Comparison of ENCODE assay signal across 9 mouse cellular contexts in the genomic region with DNA sequence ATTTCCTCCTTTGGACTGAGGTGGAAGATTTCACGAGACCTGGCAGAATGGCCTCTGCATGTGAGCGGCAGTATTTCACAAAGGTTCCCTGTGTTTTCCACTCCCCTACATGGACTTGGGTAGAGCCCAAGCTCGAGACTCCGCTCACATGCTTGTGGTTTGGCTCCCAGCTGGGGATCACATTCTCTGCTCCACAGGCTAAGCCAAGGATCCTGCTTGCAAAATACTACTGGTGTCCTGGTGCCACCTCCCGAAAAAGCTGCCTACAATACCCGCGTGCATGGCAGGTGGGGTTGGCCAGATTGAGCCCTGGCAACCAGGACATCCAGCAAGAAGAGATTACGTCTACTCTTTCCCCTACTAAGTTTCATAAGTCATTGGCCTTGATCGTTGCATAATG. TPM values are rescaled to one million over a fixed set of nuclear protein-coding genes. Genes with fewer than 3 reads are reported as not detected.
DNase-seq lines count a peak whose midpoint lies in the region; ATAC-seq and TF ChIP-seq lines count a peak whose summit lies in the region.
"Had no signal": no experiment of that assay in that cellular context is flagged by ENCODE, and none has a peak within 500 bp of the region (broad histone marks: within the 10 kb centered on the region; RNA-seq: fewer than 3 reads in every experiment).

No protein-coding gene starts in this region.

- no peaks in the 10 kb centered on the region for H3K9me3 ChIP-seq in heart, embryonic 12.5 days (replicated peaks)
- H3K9me3 ChIP-seq in forebrain, embryonic 10.5 days, result no peaks in the 10 kb centered on the region
- H3K9me3 ChIP-seq in neural tube, embryonic 15.5 days (replicated peaks), result no peaks in the 10 kb centered on the region

- H3K4me1 ChIP-seq in heart, embryonic 12.5 days (replicated peaks), result peaks cover 45% of the 10 kb centered on the region
- 0 out of 2 replicates have a peak, but pooled peaks cover 5% of the 10 kb centered on the region for H3K4me1 ChIP-seq in forebrain, embryonic 10.5 days
- 0 out of 2 replicates have a peak, but pooled peaks cover 4% of the 10 kb centered on the region for H3K4me1 ChIP-seq in neural tube, embryonic 15.5 days

- no peak overlapping the region for H3K27ac ChIP-seq in heart, embryonic 12.5 days (ENCODE audit: poor library complexity, severe bottlenecking)
- H3K27ac ChIP-seq in gastrocnemius, adult 2 months, result peak overlapping the region; percentile 72
- H3K27ac ChIP-seq in layer of hippocampus, adult 2 months, result no peak overlapping the region
- no peak overlapping the region for H3K27ac ChIP-seq in forebrain, embryonic 10.5 days
- H3K27ac ChIP-seq in neural tube, embryonic 15.5 days (replicated peaks), result no peak overlapping the region
- H3K27ac ChIP-seq: liver, embryonic 14.5 days had no signal

- H3K36me3 ChIP-seq in heart, embryonic 12.5 days, result no peaks in the 10 kb centered on the region
- no peaks in the 10 kb centered on the region for H3K36me3 ChIP-seq in forebrain, embryonic 10.5 days (replicated peaks)
- no peaks in the 10 kb centered on the region for H3K36me3 ChIP-seq in neural tube, embryonic 15.5 days

- intact Hi-C loops in gastrocnemius, adult 2 months (cut with DNase I), result loop anchor here (10.0 kb wide), 3 partner anchors 299 to 551 kb away; no protein-coding TSS in a partner anchor

- WGBS in heart, embryonic 12.5 days, result 86% methylated on average over 9 of the region's 9 CpGs
- 94% methylated on average over 9 of the region's 9 CpGs for WGBS in forebrain, embryonic 10.5 days
- WGBS in neural tube, embryonic 15.5 days, result 88% methylated on average over 9 of the region's 9 CpGs

- no peak overlapping the region for H3K4me3 ChIP-seq in heart, embryonic 12.5 days
- no peak overlapping the region for H3K4me3 ChIP-seq in gastrocnemius, adult 2 months
- H3K4me3 ChIP-seq in layer of hippocampus, adult 2 months, result no peak overlapping the region
- H3K4me3 ChIP-seq in forebrain, embryonic 10.5 days, result no peak overlapping the region
- H3K4me3 ChIP-seq in neural tube, embryonic 15.5 days (replicated peaks), result no peak overlapping the region

- H3K27me3 ChIP-seq in heart, embryonic 12.5 days (replicated peaks), result no peaks in the 10 kb centered on the region
- no peaks in the 10 kb centered on the region for H3K27me3 ChIP-seq in forebrain, embryonic 10.5 days (ENCODE audit: poor library complexity, severe bottlenecking)
- H3K27me3 ChIP-seq in neural tube, embryonic 15.5 days (replicated peaks), result no peaks in the 10 kb centered on the region

- no peak overlapping the region for H3K9ac ChIP-seq in heart, embryonic 12.5 days
- no peak overlapping the region for H3K9ac ChIP-seq in neural tube, embryonic 15.5 days (replicated peaks)
- H3K9ac ChIP-seq: liver, embryonic 14.5 days had no signal

- no peak for ATAC-seq in heart, embryonic 12.5 days (ENCODE audit: insufficient number of reproducible peaks, low FRiP score)
- ATAC-seq in neural tube, embryonic 15.5 days (ENCODE audit: low FRiP score), result no peak

- TF ChIP-seq CTCF in gastrocnemius, adult 2 months (IDR thresholded peaks at IDR 0.05), result peak; percentile 34; the same call in 1 of the 2 replicates
- TF ChIP-seq CTCF in layer of hippocampus, adult 2 months (conservative IDR thresholded peaks at IDR 0.05), result no peak

- H3K4me2 ChIP-seq in heart, embryonic 12.5 days, result no peak overlapping the region
- H3K4me2 ChIP-seq in neural tube, embryonic 15.5 days, result no peak overlapping the region

- peak; percentile 86 for DNase-seq in heart, adult 18-20 months
- peak; percentile 43 for DNase-seq in adrenal gland, postnatal 25 days
- DNase-seq in gastrocnemius, adult 2 months, result peak; percentile 90
- peak; percentile 35 to 49 for DNase-seq in kidney, postnatal 4 days
- no peak for DNase-seq in layer of hippocampus, adult 2 months (ENCODE audit: low spot score in 2 of 2)
- no peak for DNase-seq in forebrain, embryonic 10.5 days (ENCODE audit: extremely low spot score, low spot score)

RNA-seq across cellular contexts. Expression of a gene that starts 28.1 kb away (rescaled TPM):
- total RNA-seq in heart, adult 18-20 months (2021), result 100 to 1,000 TPM in 1 of 2 experiments, 10 to 100 TPM in 1; 99.6 to 126 TPM
- polyA plus RNA-seq in heart, embryonic 12.5 days (2016; fragmentation: Nextera tagmentation; extraction: Ambion mirVana), result 51.5 and 53.5 TPM in 2 replicates
- total RNA-seq in adrenal gland, postnatal 25 days (2021), result 4.8 and 9.2 TPM in 2 replicates
- total RNA-seq in gastrocnemius, adult 2 months (2021), result 10 to 100 TPM; 34.5 to 69.7 TPM
- 10 to 100 TPM; 40.9 to 41.8 TPM for total RNA-seq in layer of hippocampus, adult 2 months (2021)
- 2.0 and 2.6 TPM in 2 replicates for polyA plus RNA-seq in forebrain, embryonic 10.5 days (2016; fragmentation: Nextera tagmentation; extraction: Ambion mirVana)
- polyA plus RNA-seq in neural tube, embryonic 15.5 days (2015; fragmentation: Nextera tagmentation; extraction: Ambion mirVana), result 18.0 and 19.7 TPM in 2 replicates

Comparison
In these comparisons a context has a peak if more than half of its experiments do, and no peak if none do; other contexts are left out.
1. DNase-seq: peak in heart, adult 18-20 months (2 of 2), adrenal gland, postnatal 25 days (single experiment), gastrocnemius, adult 2 months (single experiment) and kidney, postnatal 4 days (2 of 2); none in layer of hippocampus, adult 2 months (0 of 2) and forebrain, embryonic 10.5 days (single experiment).